Mouse (Mus musculus): Measurements from ENCODE around the gene Gm17606.
A peak's percentile ranks its signal among the peaks of the same experiment; 100 is the strongest.
"Not testable (repeated sequence)": the region's sequence is repeated elsewhere in the genome, so short reads cannot be mapped to it uniquely, and the experiment has no call there.

Gene Gm17606

GRCm38 (mm10) chr14:54640946-54641304, at the start of gene Gm17606:
Gm17606 (plus strand) TSS chr14:54640952.
- DNase-seq (ENCODE audit: low spot score) = no peak

- no peak for DNase-seq (ENCODE audit: low spot score)
Measured at GRCm38 (mm10) chr14:54591056-54591455, 49.7 kb upstream of the Gm17606 start.

GRCm38 (mm10) chr14:54592319-54592934, 48.3 kb upstream of the Gm17606 start:
- DNase-seq (ENCODE audit: low spot score) = no peak

GRCm38 (mm10) chr14:54594055-54594454, 46.7 kb upstream of the Gm17606 start:
- no peak for DNase-seq (ENCODE audit: low spot score)

GRCm38 (mm10) chr14:54594631-54595414, 45.9 kb upstream of the Gm17606 start:
- DNase-seq (ENCODE audit: low spot score) = no peak

- DNase-seq (ENCODE audit: low spot score) = no peak
Measured at GRCm38 (mm10) chr14:54597084-54597483, 43.7 kb upstream of the Gm17606 start.

- DNase-seq (ENCODE audit: low spot score) = no peak
Measured at GRCm38 (mm10) chr14:54601601-54602000, 39.2 kb upstream of the Gm17606 start.

- DNase-seq (ENCODE audit: low spot score) = no peak
Measured at GRCm38 (mm10) chr14:54602613-54603012, 38.1 kb upstream of the Gm17606 start.

GRCm38 (mm10) chr14:54603038-54603654, 37.6 kb upstream of the Gm17606 start:
- peak; percentile 94 for DNase-seq (ENCODE audit: low spot score)

- no peak for DNase-seq (ENCODE audit: low spot score)
Measured at GRCm38 (mm10) chr14:54603686-54604085, 37.1 kb upstream of the Gm17606 start.

GRCm38 (mm10) chr14:54605752-54606321, 34.9 kb upstream of the Gm17606 start, which contains the start of gene 4931414P19Rik:
4931414P19Rik (minus strand) TSS chr14:54605993.
- DNase-seq (ENCODE audit: low spot score) = peak; percentile 61

GRCm38 (mm10) chr14:54607226-54607625, 33.5 kb upstream of the Gm17606 start:
- DNase-seq (ENCODE audit: low spot score) = no peak

GRCm38 (mm10) chr14:54609245-54609644, 31.5 kb upstream of the Gm17606 start:
- no peak for DNase-seq (ENCODE audit: low spot score)

GRCm38 (mm10) chr14:54609962-54610361, 30.8 kb upstream of the Gm17606 start:
- DNase-seq (ENCODE audit: low spot score) = no peak

- no peak for DNase-seq (ENCODE audit: low spot score)
Measured at GRCm38 (mm10) chr14:54610648-54611047, 30.1 kb upstream of the Gm17606 start.

GRCm38 (mm10) chr14:54614130-54614529, 26.6 kb upstream of the Gm17606 start:
- DNase-seq (ENCODE audit: low spot score) = not testable (repeated sequence)

GRCm38 (mm10) chr14:54616226-54616825, 24.4 kb upstream of the Gm17606 start:
- peak; percentile 14 for DNase-seq (ENCODE audit: low spot score)

GRCm38 (mm10) chr14:54617152-54617896, 23.4 kb upstream of the Gm17606 start:
- DNase-seq (ENCODE audit: low spot score) = peak; percentile 47

GRCm38 (mm10) chr14:54617897-54618365, 22.8 kb upstream of the Gm17606 start, which contains the start of gene Psmb5:
Psmb5 (minus strand) TSS chr14:54618022.
- peak; percentile 87 for DNase-seq (ENCODE audit: low spot score)

- no peak for DNase-seq (ENCODE audit: low spot score)
Measured at GRCm38 (mm10) chr14:54621133-54621532, 19.6 kb upstream of the Gm17606 start, which contains the start of gene Psmb11. Psmb11 (plus strand) TSS chr14:54621433.

- DNase-seq (ENCODE audit: low spot score) = no peak
Measured at GRCm38 (mm10) chr14:54623334-54623733, 17.4 kb upstream of the Gm17606 start.

All from adipocyte (in vitro differentiated cells).